Mouse (Mus musculus) MEL (cell line): Measurements from ENCODE around the gene Spata19. TPM values are rescaled to one million over a fixed set of nuclear protein-coding genes. Genes with fewer than 3 reads are reported as not detected.

Experiments used
- DNase-seq: peaks from one replicate; pipeline ENCODE4 v3.0.0; 2011; ENCODE audit warnings: low read depth, low spot score
- H3K27ac ChIP-seq: 2 replicates; pipeline ENCODE4 v1.5.1; 2012; ENCODE audit warnings: low read depth, mild to moderate bottlenecking, control low read depth, low read length, moderate library complexity; ENCODE audit not compliant: control insufficient read depth
- H3K27me3 ChIP-seq, 2 experiments: fragments of 150-350 bp in 1 of 2; sonication (generic) in 1 of 2; 2 replicates each; pipeline ENCODE4 v1.6.1; 2012; ENCODE audit warnings: low read length in 2 of 2, mild to moderate bottlenecking in 2 of 2, improper control_type of control experiment in 1 of 2, moderate library complexity in 1 of 2; ENCODE audit not compliant: insufficient read depth in 2 of 2, control insufficient read depth in 1 of 2
- H3K36me3 ChIP-seq, 2 experiments: 2 replicates each; pipeline ENCODE4 v1.6.1; 2012 to 2014; ENCODE audit warnings: low read length in 2 of 2, improper control_type of control experiment in 1 of 2, inconsistent platforms in 1 of 2, mild to moderate bottlenecking in 1 of 2; ENCODE audit not compliant: insufficient read depth in 2 of 2, control insufficient read depth in 1 of 2
- H3K4me1 ChIP-seq, 2 experiments: fragments of 150-350 bp in 1 of 2; sonication (generic) in 1 of 2; 2 replicates each; pipeline ENCODE4 v1.6.1; 2012; ENCODE audit warnings: low read length in 2 of 2, improper control_type of control experiment in 1 of 2, mild to moderate bottlenecking in 1 of 2; ENCODE audit not compliant: insufficient read depth in 2 of 2, control insufficient read depth in 1 of 2
- H3K4me3 ChIP-seq, 2 experiments: fragments of 150-350 bp in 1 of 2; sonication (generic) in 1 of 2; 2 replicates each; pipeline ENCODE4 v1.5.1; 2012; ENCODE audit warnings: low read depth in 2 of 2, low read length in 2 of 2, mild to moderate bottlenecking in 2 of 2, moderate library complexity in 2 of 2, control low read depth in 1 of 2, improper control_type of control experiment in 1 of 2; ENCODE audit not compliant: control insufficient read depth in 1 of 2, insufficient read depth in 1 of 2
- H3K79me2 ChIP-seq: 2 replicates; pipeline ENCODE4 v1.6.1; 2012; ENCODE audit warnings: mild to moderate bottlenecking, low read length, moderate library complexity; ENCODE audit not compliant: control insufficient read depth, poor library complexity, insufficient read depth
- H3K9ac ChIP-seq: 2 replicates; pipeline ENCODE4 v1.6.1; 2012; ENCODE audit warnings: low read depth, mild to moderate bottlenecking, control low read depth, low read length, moderate library complexity; ENCODE audit not compliant: control insufficient read depth, poor library complexity, severe bottlenecking
- H3K9me3 ChIP-seq: fragments of 150-350 bp; sonication (generic); replicated peaks from 2 replicates; pipeline ENCODE4 v1.6.1; 2012; ENCODE audit warnings: mild to moderate bottlenecking, low read length, improper control_type of control experiment, moderate library complexity; ENCODE audit not compliant: insufficient read depth
- BHLHE40 ChIP-seq: IDR thresholded peaks from 2 replicates; pipeline ENCODE4 v1.6.1; 2012; ENCODE audit warnings: low read depth, mild to moderate bottlenecking, inconsistent platforms, low read length, improper control_type of control experiment, borderline replicate concordance
- CHD2 ChIP-seq: IDR thresholded peaks from 2 replicates; pipeline ENCODE4 v1.6.1; 2011; ENCODE audit warnings: low read length, improper control_type of control experiment
- CTCF ChIP-seq, 3 experiments: IDR thresholded peaks in 2 of 3; conservative IDR thresholded peaks in 1 of 3; 2 replicates each; pipeline ENCODE4 v1.5.1; 2011 to 2012; ENCODE audit warnings: low read length in 3 of 3, low read depth in 2 of 3, mild to moderate bottlenecking in 2 of 3, improper control_type of control experiment in 1 of 3, inconsistent platforms in 1 of 3, mixed read lengths in 1 of 3, moderate library complexity in 1 of 3; ENCODE audit not compliant: control insufficient read depth in 1 of 3, insufficient read depth in 1 of 3, poor library complexity in 1 of 3, severe bottlenecking in 1 of 3
- E2F4 ChIP-seq: IDR thresholded peaks from 2 replicates; pipeline ENCODE4 v1.6.1; 2011; ENCODE audit warnings: low read depth, low read length, improper control_type of control experiment, borderline replicate concordance
- EP300 ChIP-seq, 2 experiments: IDR thresholded peaks; 2 replicates each; pipeline ENCODE4 v1.6.1; 2011; ENCODE audit warnings: improper control_type of control experiment in 2 of 2, low read length in 2 of 2, low read depth in 1 of 2, mild to moderate bottlenecking in 1 of 2
- GABPA ChIP-seq: IDR thresholded peaks from 2 replicates; pipeline ENCODE4 v1.6.1; 2012; ENCODE audit warnings: low read depth, mild to moderate bottlenecking, inconsistent platforms, low read length, improper control_type of control experiment, moderate library complexity
- HCFC1 ChIP-seq: IDR thresholded peaks from 2 replicates; pipeline ENCODE4 v1.6.1; 2012; ENCODE audit warnings: low read depth, mild to moderate bottlenecking, inconsistent platforms, low read length, improper control_type of control experiment, moderate library complexity
- MAX ChIP-seq: IDR thresholded peaks from 2 replicates; pipeline ENCODE4 v1.6.1; 2011; ENCODE audit warnings: low read length, improper control_type of control experiment
- MAZ ChIP-seq: IDR thresholded peaks from 2 replicates; pipeline ENCODE4 v1.6.1; 2012; ENCODE audit warnings: low read depth, mild to moderate bottlenecking, inconsistent platforms, low read length, improper control_type of control experiment
- MEF2A ChIP-seq: IDR thresholded peaks from 2 replicates; pipeline ENCODE4 v1.6.1; 2014; ENCODE audit warnings: low read depth, mild to moderate bottlenecking, inconsistent platforms, low read length, improper control_type of control experiment; ENCODE audit not compliant: poor library complexity, insufficient replicate concordance, severe bottlenecking; ENCODE audit errors: extremely low read depth
- MXI1 ChIP-seq: IDR thresholded peaks from 2 replicates; pipeline ENCODE4 v1.6.1; 2011; ENCODE audit warnings: mild to moderate bottlenecking, low read depth, low read length, improper control_type of control experiment
- MYB ChIP-seq: IDR thresholded peaks from 2 replicates; pipeline ENCODE4 v1.6.1; 2011; ENCODE audit warnings: mild to moderate bottlenecking, low read depth, low read length, improper control_type of control experiment
- MYC ChIP-seq: IDR thresholded peaks from 2 replicates; pipeline ENCODE4 v1.6.1; 2011; ENCODE audit warnings: low read depth, mild to moderate bottlenecking, low read length, improper control_type of control experiment, moderate library complexity
- NELFE ChIP-seq: IDR thresholded peaks from 2 replicates; pipeline ENCODE4 v1.6.1; 2011; ENCODE audit warnings: low read depth, low read length, improper control_type of control experiment
- NRF1 ChIP-seq: IDR thresholded peaks from 2 replicates; pipeline ENCODE4 v1.6.1; 2014; ENCODE audit warnings: low read depth, mild to moderate bottlenecking, inconsistent platforms, low read length, improper control_type of control experiment, moderate library complexity; ENCODE audit not compliant: poor library complexity, insufficient read depth, severe bottlenecking
- POLR2A ChIP-seq, 2 experiments: IDR thresholded peaks; 2 replicates each; pipeline ENCODE4 v1.6.1; 2011 to 2012; ENCODE audit warnings: low read length in 2 of 2, mild to moderate bottlenecking in 2 of 2, control low read depth in 1 of 2, improper control_type of control experiment in 1 of 2, low read depth in 1 of 2, moderate library complexity in 1 of 2; ENCODE audit not compliant: control insufficient read depth in 1 of 2, insufficient read depth in 1 of 2, poor library complexity in 1 of 2
- POLR2AphosphoS2 ChIP-seq: IDR thresholded peaks from 2 replicates; pipeline ENCODE4 v1.6.1; 2011; ENCODE audit warnings: low read length, improper control_type of control experiment
- POLR2AphosphoS5 ChIP-seq: IDR thresholded peaks from 2 replicates; pipeline ENCODE4 v1.6.1; 2012; ENCODE audit warnings: low read depth, borderline replicate concordance, mild to moderate bottlenecking, inconsistent platforms, low read length, moderate library complexity, mixed read lengths
- RAD21 ChIP-seq: IDR thresholded peaks from 2 replicates; pipeline ENCODE4 v1.6.1; 2011; ENCODE audit warnings: mild to moderate bottlenecking, low read depth, low read length, improper control_type of control experiment
- RCOR1 ChIP-seq: IDR thresholded peaks from 2 replicates; pipeline ENCODE4 v1.6.1; 2012; ENCODE audit warnings: low read depth, mild to moderate bottlenecking, inconsistent platforms, low read length, improper control_type of control experiment
- SMC3 ChIP-seq: IDR thresholded peaks from 2 replicates; pipeline ENCODE4 v1.6.1; 2011; ENCODE audit warnings: low read depth, low read length, improper control_type of control experiment
- TAL1 ChIP-seq: IDR thresholded peaks from 2 replicates; pipeline ENCODE4 v1.6.1; 2012; ENCODE audit warnings: mild to moderate bottlenecking, inconsistent platforms, low read length, moderate library complexity, mixed read lengths
- TCF12 ChIP-seq: IDR thresholded peaks from 2 replicates; pipeline ENCODE4 v1.6.1; 2014; ENCODE audit warnings: low read depth, mild to moderate bottlenecking, inconsistent platforms, low read length, improper control_type of control experiment, moderate library complexity
- UBTF ChIP-seq: IDR thresholded peaks from 2 replicates; pipeline ENCODE4 v1.6.1; 2012; ENCODE audit warnings: low read depth, mild to moderate bottlenecking, inconsistent platforms, low read length, improper control_type of control experiment, moderate library complexity, borderline replicate concordance; ENCODE audit not compliant: insufficient read depth
- USF1 ChIP-seq: IDR thresholded peaks from 2 replicates; pipeline ENCODE4 v1.6.1; 2014; ENCODE audit warnings: low read depth, mild to moderate bottlenecking, inconsistent platforms, low read length, improper control_type of control experiment, moderate library complexity
- USF2 ChIP-seq, 2 experiments: IDR thresholded peaks; 2 replicates each; pipeline ENCODE4 v1.6.1; 2011 to 2012; ENCODE audit warnings: improper control_type of control experiment in 2 of 2, low read length in 2 of 2, borderline replicate concordance in 1 of 2, inconsistent platforms in 1 of 2, low read depth in 1 of 2, mild to moderate bottlenecking in 1 of 2; ENCODE audit not compliant: insufficient read depth in 1 of 2
- ZC3H11A ChIP-seq: IDR thresholded peaks from 2 replicates; pipeline ENCODE4 v1.6.1; 2012; ENCODE audit warnings: low read depth, mild to moderate bottlenecking, inconsistent platforms, low read length, improper control_type of control experiment
- polyA plus RNA-seq, 2 experiments: library from polyadenylated mRNA; stranded (reverse) in 1 of 2; unstranded in 1 of 2; fragments of >175 nt in 1 of 2; fragments of >200 nt in 1 of 2; gene quantifications; 2 replicates each; pipeline versions ENCODE4 v1.2.1 to v1.2.4; 2012; ENCODE audit warnings: low replicate concordance in 2 of 2, low read depth in 1 of 2; ENCODE audit not compliant: insufficient read length in 2 of 2, insufficient read depth in 1 of 2, missing spikeins in 1 of 2
- total RNA-seq: library from RNA; depleted of rRNA; stranded (reverse); fragments of 300-350 nt; gene quantifications from 2 replicates; pipeline ENCODE4 v1.2.3, GENCODE M21; 2012

The Spata19 gene
- total and polyA plus RNA-seq, 3 experiments, result not detected

DNA sequence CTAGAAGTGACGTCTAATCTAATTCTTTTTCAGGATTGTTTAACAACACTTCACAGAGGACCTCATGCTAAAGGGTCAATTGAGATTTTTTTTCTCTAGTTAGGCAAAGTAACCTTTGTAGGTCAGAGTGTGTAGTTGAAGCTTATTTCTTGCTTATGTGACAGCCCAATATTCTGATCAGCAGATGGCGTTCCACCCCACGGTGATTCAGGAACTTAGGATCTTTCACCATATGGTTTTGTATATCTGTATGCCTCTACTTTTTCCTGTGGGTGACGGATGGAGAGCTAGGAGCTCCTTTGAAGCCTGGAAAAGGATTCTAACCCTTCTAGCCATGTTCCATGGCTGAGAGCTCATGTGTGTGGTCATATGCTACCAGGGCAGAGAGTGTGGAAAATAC is 27.9 kb downstream of the Spata19 start:
- H3K4me3 ChIP-seq, result no peak overlapping the region
- no peak for DNase-seq
- no peaks in the 10 kb centered on the region for H3K36me3 ChIP-seq
- H3K27me3 ChIP-seq, result no peaks in the 10 kb centered on the region
- no peaks in the 10 kb centered on the region for H3K79me2 ChIP-seq
- H3K27ac ChIP-seq, result no peak overlapping the region
- H3K4me1 ChIP-seq, result no peaks in the 10 kb centered on the region
- no peak overlapping the region for H3K9ac ChIP-seq
- H3K9me3 ChIP-seq, result no peaks in the 10 kb centered on the region
- TF ChIP-seq USF2 (IDR thresholded peaks at IDR 0.05; ENCODE audit: borderline replicate concordance in 1 of 2, insufficient read depth in 1 of 2, low read depth in 1 of 2, low read length in 2 of 2) (no peak), NELFE (no peak), POLR2A (IDR thresholded peaks at IDR 0.05; ENCODE audit: control insufficient read depth in 1 of 2, insufficient read depth in 1 of 2, low read depth in 1 of 2, low read length in 2 of 2, poor library complexity in 1 of 2) (no peak), MXI1 (no peak), MYB (no peak), RAD21 (no peak), RCOR1 (no peak), GABPA (no peak), E2F4 (no peak), TAL1 (no peak), NRF1 (no peak), CHD2 (no peak), CTCF (IDR thresholded peaks at IDR 0.05 in 2 of 3, conservative IDR thresholded peaks at IDR 0.05 in 1 of 3; ENCODE audit: control insufficient read depth in 1 of 3, insufficient read depth in 1 of 3, low read depth in 2 of 3, low read length in 3 of 3, poor library complexity in 1 of 3, severe bottlenecking in 1 of 3) (no peak), EP300 (IDR thresholded peaks at IDR 0.05; ENCODE audit: low read depth in 1 of 2, low read length in 2 of 2) (no peak), SMC3 (no peak), MYC (no peak), MAZ (no peak), HCFC1 (no peak), TCF12 (no peak), UBTF (no peak)

DNA sequence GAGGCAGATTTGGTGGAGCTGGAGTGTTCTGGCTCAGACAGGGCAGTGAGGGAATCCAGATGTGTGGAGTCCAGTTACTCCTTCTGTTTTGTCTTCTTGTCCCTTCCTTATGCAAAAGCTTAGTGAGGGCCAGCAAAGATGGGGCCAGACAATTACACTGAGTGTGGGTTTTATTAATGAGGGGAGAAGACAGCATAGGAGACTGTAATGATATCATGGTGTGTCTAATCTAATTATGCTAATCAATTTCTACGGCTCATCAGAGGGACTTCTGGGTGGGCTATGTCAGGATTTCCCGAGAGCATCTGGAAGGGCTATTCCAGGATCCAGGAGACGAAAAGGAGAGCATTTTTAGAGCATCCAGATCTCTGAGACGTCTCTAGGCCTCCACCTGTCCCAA is 32.0 kb downstream of the Spata19 start:
- no peak overlapping the region for H3K9ac ChIP-seq
- H3K36me3 ChIP-seq, result no peaks in the 10 kb centered on the region
- no peaks in the 10 kb centered on the region for H3K79me2 ChIP-seq
- no peak overlapping the region for H3K4me3 ChIP-seq
- no peaks in the 10 kb centered on the region for H3K27me3 ChIP-seq
- DNase-seq, result no peak
- TF ChIP-seq SMC3 (no peak), BHLHE40 (no peak), TAL1 (no peak), ZC3H11A (no peak), NELFE (no peak), NRF1 (no peak), MEF2A (no peak), USF1 (no peak), RCOR1 (no peak), POLR2AphosphoS2 (no peak), POLR2AphosphoS5 (no peak), CHD2 (no peak), MAX (no peak), MAZ (no peak), HCFC1 (no peak)
- TF ChIP-seq, all 39 proteins: peak for 0
- no peak overlapping the region for H3K27ac ChIP-seq
- no peaks in the 10 kb centered on the region for H3K9me3 ChIP-seq
- H3K4me1 ChIP-seq, result no peaks in the 10 kb centered on the region
